Mouse (Mus musculus) hindbrain, embryonic 12.5 days (tissue): ENCODE results near the gene Dgkg. TPM values are rescaled to one million over a fixed set of nuclear protein-coding genes. Genes with fewer than 3 reads are reported as not detected.

ENCODE experiments used
- ATAC-seq: fragments of 200-750 bp; cut with Nextera tagmentation; 2 replicates; pipeline ENCODE4 v1.8.0; 2017; ENCODE audit warnings: moderate TSS enrichment; ENCODE audit not compliant: low FRiP score
- H3K27ac ChIP-seq: fragments of 300-500 bp; sonication (generic); 2 replicates; pipeline ENCODE4 v1.5.1; 2016; ENCODE audit warnings: mild to moderate bottlenecking
- H3K27me3 ChIP-seq: fragments of 300-500 bp; sonication (generic); 2 replicates; pipeline ENCODE4 v1.6.1; 2016; ENCODE audit warnings: mild to moderate bottlenecking
- H3K36me3 ChIP-seq: fragments of 300-500 bp; sonication (generic); 2 replicates; pipeline ENCODE4 v1.6.1; 2016; ENCODE audit warnings: mild to moderate bottlenecking
- H3K4me1 ChIP-seq: fragments of 300-500 bp; sonication (generic); 2 replicates; pipeline ENCODE4 v1.6.1; 2016
- H3K4me2 ChIP-seq: fragments of 300-500 bp; sonication (generic); replicated peaks from 2 replicates; pipeline ENCODE4 v1.6.1; 2016; ENCODE audit warnings: mild to moderate bottlenecking
- H3K4me3 ChIP-seq: fragments of 300-500 bp; sonication (generic); 2 replicates; pipeline ENCODE4 v1.5.1; 2016; ENCODE audit warnings: mild to moderate bottlenecking
- H3K9ac ChIP-seq: fragments of 300-500 bp; sonication (generic); 2 replicates; pipeline ENCODE4 v1.6.1; 2016; ENCODE audit warnings: mild to moderate bottlenecking, moderate library complexity
- H3K9me3 ChIP-seq: fragments of 300-500 bp; sonication (generic); replicated peaks from 2 replicates; pipeline ENCODE4 v1.6.1; 2016; ENCODE audit warnings: mild to moderate bottlenecking
- WGBS: fragments of 180-500 bp; shearing (Covaris S2); methylation state at CpG from one replicate; pipeline ENCODE4 v1.1.7; 2016; 5-methylcytosine and 5-hydroxymethylcytosine counted together
- polyA plus RNA-seq: library from polyadenylated mRNA; unstranded; fragments of >200 nt; fragmentation: Nextera tagmentation; extraction: Ambion mirVana; gene quantifications from 2 replicates; pipeline ENCODE4 v1.2.1, GENCODE M21; 2016

The Dgkg gene
- polyA plus RNA-seq, 1 experiment from 2014 or later, result 0.17 TPM

- H3K36me3 ChIP-seq, result no peaks in the 10 kb centered on the region
- no peaks in the 10 kb centered on the region for H3K27me3 ChIP-seq
- no peak overlapping the region for H3K9ac ChIP-seq
- ATAC-seq, result no peak
- no peak overlapping the region for H3K27ac ChIP-seq
- no peak overlapping the region for H3K4me3 ChIP-seq
- WGBS, result 82% methylated on average over 11 of the region's 11 CpGs
- no peaks in the 10 kb centered on the region for H3K9me3 ChIP-seq
- H3K4me1 ChIP-seq, result no peaks in the 10 kb centered on the region
- no peak overlapping the region for H3K4me2 ChIP-seq
Measured at GRCm38 (mm10) chr16:22466381-22466780, 190.6 kb downstream of the Dgkg start.

GRCm38 (mm10) chr16:22462220-22462619 lies 194.8 kb downstream of the Dgkg start:
- Histone ChIP-seq H3K4me3 (no peak overlapping the region), H3K36me3 (no peaks in the 10 kb centered on the region), H3K4me1 (no peaks in the 10 kb centered on the region), H3K27me3 (no peaks in the 10 kb centered on the region), H3K27ac (no peak overlapping the region), H3K9me3 (no peaks in the 10 kb centered on the region), H3K4me2 (no peak overlapping the region), H3K9ac (no peak overlapping the region)
- ATAC-seq, result no peak
- 77% methylated on average over 3 of the region's 3 CpGs for WGBS

GRCm38 (mm10) chr16:22461728-22462127 lies 195.3 kb downstream of the Dgkg start:
- no peak for ATAC-seq
- Histone ChIP-seq H3K4me3 (no peak overlapping the region), H3K4me2 (no peak overlapping the region), H3K27ac (no peak overlapping the region), H3K36me3 (no peaks in the 10 kb centered on the region), H3K9me3 (no peaks in the 10 kb centered on the region), H3K27me3 (no peaks in the 10 kb centered on the region; the same call in 1 of the 2 replicates), H3K4me1 (peaks cover 2% of the 10 kb centered on the region; the same call in 1 of the 2 replicates), H3K9ac (no peak overlapping the region)
- 74% methylated on average over 6 of the region's 6 CpGs for WGBS

- Histone ChIP-seq H3K4me3 (no peak overlapping the region), H3K9me3 (no peaks in the 10 kb centered on the region), H3K4me2 (no peak overlapping the region), H3K36me3 (no peaks in the 10 kb centered on the region), H3K9ac (no peak overlapping the region), H3K4me1 (peaks cover 3% of the 10 kb centered on the region; the same call in 1 of the 2 replicates), H3K27me3 (no peaks in the 10 kb centered on the region; the same call in 1 of the 2 replicates), H3K27ac (no peak overlapping the region)
- WGBS, result 75% methylated on average over 1 of the region's 1 CpGs
- no peak for ATAC-seq
Measured at GRCm38 (mm10) chr16:22460960-22461359, 196.1 kb downstream of the Dgkg start.

- Histone ChIP-seq H3K4me3 (no peak overlapping the region), H3K36me3 (no peaks in the 10 kb centered on the region), H3K4me2 (no peak overlapping the region), H3K27ac (no peak overlapping the region), H3K9me3 (no peaks in the 10 kb centered on the region), H3K4me1 (peaks cover 5% of the 10 kb centered on the region; the same call in 1 of the 2 replicates), H3K9ac (no peak overlapping the region), H3K27me3 (no peaks in the 10 kb centered on the region; the same call in 1 of the 2 replicates)
- 88% methylated on average over 9 of the region's 9 CpGs for WGBS
- no peak for ATAC-seq
Measured at GRCm38 (mm10) chr16:22452082-22452481, 204.9 kb downstream of the Dgkg start.

- Histone ChIP-seq H3K4me1 (no peaks in the 10 kb centered on the region), H3K9ac (no peak overlapping the region), H3K9me3 (no peaks in the 10 kb centered on the region), H3K27ac (no peak overlapping the region), H3K4me2 (no peak overlapping the region), H3K4me3 (no peak overlapping the region), H3K27me3 (peaks cover 10% of the 10 kb centered on the region), H3K36me3 (no peaks in the 10 kb centered on the region)
- WGBS, result 78% methylated on average over 6 of the region's 6 CpGs
- no peak for ATAC-seq
Measured at GRCm38 (mm10) chr16:22448093-22448492, 208.9 kb downstream of the Dgkg start.

- no peak overlapping the region for H3K9ac ChIP-seq
- H3K36me3 ChIP-seq, result no peaks in the 10 kb centered on the region
- H3K27me3 ChIP-seq, result peaks cover 35% of the 10 kb centered on the region
- WGBS, result 60% methylated on average over 6 of the region's 6 CpGs
- no peak overlapping the region for H3K4me2 ChIP-seq
- H3K9me3 ChIP-seq, result no peaks in the 10 kb centered on the region
- no peak overlapping the region for H3K27ac ChIP-seq
- no peak overlapping the region for H3K4me3 ChIP-seq
- no peak for ATAC-seq
- H3K4me1 ChIP-seq, result peaks cover 16% of the 10 kb centered on the region
Measured at GRCm38 (mm10) chr16:22444786-22445185, 212.2 kb downstream of the Dgkg start.

GRCm38 (mm10) chr16:22442202-22442601 lies 214.8 kb downstream of the Dgkg start:
- 17% methylated on average over 7 of the region's 7 CpGs for WGBS
- Histone ChIP-seq H3K9ac (no peak overlapping the region), H3K27ac (no peak overlapping the region), H3K36me3 (no peaks in the 10 kb centered on the region), H3K4me2 (no peak overlapping the region), H3K4me3 (no peak overlapping the region), H3K4me1 (peaks cover 23% of the 10 kb centered on the region), H3K9me3 (no peaks in the 10 kb centered on the region), H3K27me3 (peaks cover 42% of the 10 kb centered on the region)
- no peak for ATAC-seq

GRCm38 (mm10) chr16:22441317-22441716 lies 215.7 kb downstream of the Dgkg start:
- Histone ChIP-seq H3K27ac (no peak overlapping the region), H3K4me2 (no peak overlapping the region), H3K4me1 (peaks cover 23% of the 10 kb centered on the region), H3K9me3 (no peaks in the 10 kb centered on the region), H3K27me3 (peaks cover 51% of the 10 kb centered on the region), H3K9ac (no peak overlapping the region), H3K4me3 (no peak overlapping the region), H3K36me3 (no peaks in the 10 kb centered on the region)
- 73% methylated on average over 4 of the region's 4 CpGs for WGBS
- no peak for ATAC-seq

- no peaks in the 10 kb centered on the region for H3K36me3 ChIP-seq
- H3K27me3 ChIP-seq, result peaks cover 60% of the 10 kb centered on the region
- peak overlapping the region; percentile 40 for H3K4me3 ChIP-seq
- no peaks in the 10 kb centered on the region for H3K9me3 ChIP-seq
- peak overlapping the region; percentile 23; the same call in 1 of the 2 replicates for H3K27ac ChIP-seq
- no peak for ATAC-seq
- peaks cover 23% of the 10 kb centered on the region for H3K4me1 ChIP-seq
- peak overlapping the region; percentile 100 for H3K4me2 ChIP-seq
- 1% methylated on average over 18 of the region's 18 CpGs for WGBS
- H3K9ac ChIP-seq, result peak overlapping the region; percentile 43; the same call in 1 of the 2 replicates
Measured at GRCm38 (mm10) chr16:22440269-22440668, 216.8 kb downstream of the Dgkg start.

- under 1% methylated on average over 57 of the region's 63 CpGs for WGBS
- H3K4me2 ChIP-seq, result peak within 1 kb of the TSS; percentile 100
- peak within 1 kb of the TSS; percentile 60 for H3K27ac ChIP-seq
- H3K4me1 ChIP-seq, result peaks cover 25% of the 10 kb centered on the region
- H3K27me3 ChIP-seq, result peaks cover 66% of the 10 kb centered on the region
- H3K36me3 ChIP-seq, result no peaks in the 10 kb centered on the region
- peak within 1 kb of the TSS; percentile 82 for H3K4me3 ChIP-seq
- peak; percentile 99 for ATAC-seq
- H3K9me3 ChIP-seq, result no peaks in the 10 kb centered on the region
- peak within 1 kb of the TSS; percentile 70 for H3K9ac ChIP-seq
Measured at GRCm38 (mm10) chr16:22439499-22440177, 217.4 kb downstream of the Dgkg start, which contains the start of gene Etv5. Gene Etv5, minus strand, starts transcription at chr16:22439719.

GRCm38 (mm10) chr16:22438441-22439373 lies 218.3 kb downstream of the Dgkg start:
- peaks cover 64% of the 10 kb centered on the region for H3K27me3 ChIP-seq
- under 1% methylated on average over 58 of the region's 59 CpGs for WGBS
- H3K9me3 ChIP-seq, result no peaks in the 10 kb centered on the region
- H3K4me3 ChIP-seq, result peak overlapping the region; percentile 82
- no peaks in the 10 kb centered on the region for H3K36me3 ChIP-seq
- peak overlapping the region; percentile 100 for H3K4me2 ChIP-seq
- ATAC-seq, result peak; percentile 46
- H3K4me1 ChIP-seq, result peaks cover 34% of the 10 kb centered on the region
- peak overlapping the region; percentile 70 for H3K9ac ChIP-seq
- peak overlapping the region; percentile 60 for H3K27ac ChIP-seq
